Mouse (Mus musculus): ENCODE results near the gene Prr7.

- TF ChIP-seq CTCF (IDR thresholded peaks at IDR 0.05; ENCODE audit: low read depth) (no peak), EP300 (IDR thresholded peaks at IDR 0.05; ENCODE audit: low read depth) (no peak)
Observed at GRCm38 (mm10) chr13:55477492-55477891, 13.4 kb downstream of the Prr7 start.
